Mouse (Mus musculus) left cerebral cortex, adult 2 months (tissue): ENCODE results near the gene Coro1c. TPM values are rescaled to one million over a fixed set of nuclear protein-coding genes. Genes with fewer than 3 reads are reported as not detected.

Experiments
- DNase-seq, 2 experiments: peaks; one replicate each; pipeline ENCODE4 v3.0.0; 2021 to 2022; ENCODE audit warnings: low spot score in 2 of 2, mixed read lengths in 1 of 2; ENCODE audit errors: extremely low spot score in 1 of 2
- H3K27ac ChIP-seq: fragments of 200-600 bp; 2 replicates; pipeline ENCODE4 v1.8.1; 2022
- H3K4me3 ChIP-seq: fragments of 200-600 bp; 2 replicates; pipeline ENCODE4 v1.8.1; 2022
- CTCF ChIP-seq: fragments of 200-600 bp; IDR thresholded peaks from 2 replicates; pipeline ENCODE4 v1.8.1; 2022; ENCODE audit warnings: antibody characterized with exemption, mild to moderate bottlenecking, moderate library complexity
- intact Hi-C: fragments of 180-260 bp; cut with DNase I; formaldehyde crosslinking; loops from one replicate; pipeline ENCODE4 v1.15.1; 2025
- total RNA-seq, 2 experiments: library from RNA; stranded (reverse); gene quantifications; 2 replicates each; pipeline ENCODE4 v1.2.3; 2021

Gene Coro1c
- total RNA-seq, 2 experiments from 2014 or later: 77.9 to 84.3 TPM

DNA sequence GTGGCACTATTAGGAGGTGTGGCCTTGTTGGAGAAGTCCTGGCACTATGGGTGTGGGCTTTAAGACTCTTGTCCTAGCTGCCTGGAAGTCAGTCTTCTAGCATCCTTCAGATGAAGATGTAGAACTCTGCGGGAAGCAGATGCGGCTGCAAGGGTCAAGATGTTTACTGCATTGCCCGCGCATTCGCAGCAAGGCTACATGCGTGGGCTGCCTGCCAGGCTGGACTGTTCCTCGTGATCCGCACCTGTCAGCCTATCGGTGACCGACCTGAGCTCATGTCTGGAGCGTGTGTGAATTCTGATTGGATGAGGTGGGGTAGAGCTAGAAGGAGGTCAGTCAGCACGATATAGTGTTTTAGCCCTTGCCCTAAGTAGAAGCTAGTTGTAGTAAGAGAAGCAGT lies 44.6 kb downstream of the Coro1c start:
- intact Hi-C loops: loop anchor here (2.0 kb wide), 1 partner anchor 43 kb away; no protein-coding TSS in a partner anchor

GRCm38 (mm10) chr5:113862418-113862817 lies 46.1 kb downstream of the Coro1c start:
- Histone ChIP-seq H3K4me3 (no peak overlapping the region), H3K27ac (0 out of 2 replicates have a peak overlapping the region, but pooled peaks have one; percentile 24)
- no peak for TF ChIP-seq CTCF
- DNase-seq: no peak
- intact Hi-C loops: loop anchor here (2.0 kb wide), 1 partner anchor 44 kb away; no protein-coding TSS in a partner anchor

More for the DNA sequence above, 44.6 kb downstream of the Coro1c start:
- Histone ChIP-seq H3K4me3 (no peak overlapping the region), H3K27ac (no peak overlapping the region)
- TF ChIP-seq CTCF: no peak
- DNase-seq: no peak

DNA sequence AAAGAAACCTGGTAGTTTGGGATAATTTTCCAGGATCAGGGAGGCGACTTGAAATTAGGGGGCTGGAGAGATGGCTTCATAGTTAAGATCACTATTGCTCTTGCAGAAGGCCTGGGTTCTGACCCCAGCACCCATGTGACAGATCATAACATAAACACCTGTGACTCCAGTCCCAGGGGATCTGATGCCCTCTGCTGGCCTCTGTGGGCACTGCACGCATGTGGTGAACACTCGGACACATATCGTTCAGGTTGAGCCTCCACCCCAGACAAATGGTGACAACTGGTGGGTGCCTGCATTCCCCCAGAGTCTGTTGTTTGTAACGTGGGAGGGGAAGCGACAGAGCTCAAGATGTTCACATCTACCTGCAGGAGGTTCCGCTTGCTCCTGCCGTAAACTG lies 47.3 kb downstream of the Coro1c start:
- no peak for DNase-seq
- H3K4me3 ChIP-seq: no peak overlapping the region
- intact Hi-C loops: no loop called here
- no peak overlapping the region for H3K27ac ChIP-seq
- TF ChIP-seq CTCF: peak; percentile 49

DNA sequence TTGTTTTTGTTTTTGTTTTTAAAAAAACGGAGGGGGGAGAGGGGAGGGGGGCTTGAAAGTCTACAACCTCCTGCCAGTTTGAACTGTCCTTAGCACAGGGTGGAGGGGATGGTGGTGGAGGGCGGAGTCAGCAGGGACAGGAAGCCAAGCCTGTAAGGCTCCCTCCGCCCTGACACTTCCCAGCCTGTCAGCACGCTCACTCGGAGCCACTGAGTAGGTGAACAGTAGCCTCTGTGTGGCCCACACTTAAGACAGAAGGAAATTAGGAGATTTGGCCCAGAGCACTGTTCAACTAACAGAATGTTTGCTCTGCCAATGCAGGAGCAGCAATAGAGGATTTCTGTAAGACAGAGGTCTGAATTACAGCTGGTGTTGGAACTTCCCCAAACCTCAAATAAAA lies 49.6 kb downstream of the Coro1c start:
- DNase-seq: no peak
- Histone ChIP-seq H3K27ac (no peak overlapping the region), H3K4me3 (no peak overlapping the region)
- intact Hi-C loops: loop anchor here (5.0 kb wide), 1 partner anchor 73 kb away; no protein-coding TSS in a partner anchor
- no peak for TF ChIP-seq CTCF

DNA sequence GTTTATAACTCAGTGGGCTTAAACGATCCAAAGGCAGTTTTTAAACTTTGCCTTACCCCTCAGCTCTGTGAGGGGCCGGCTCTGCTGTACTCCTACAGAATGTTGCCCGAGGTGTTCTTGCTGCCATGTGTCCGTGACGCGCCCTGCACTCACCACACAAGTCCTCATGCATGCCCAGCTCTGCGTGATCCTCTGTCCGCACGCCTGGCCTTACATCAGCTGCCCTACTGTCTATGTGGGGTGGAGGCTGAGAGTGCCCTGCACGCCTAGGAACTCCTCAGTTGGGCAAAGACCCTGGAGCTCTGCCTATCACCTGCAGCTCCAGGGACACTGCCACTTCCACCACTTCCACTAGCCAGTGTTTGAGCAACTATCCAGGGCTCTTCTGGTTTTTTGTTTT lies 50.0 kb downstream of the Coro1c start:
- DNase-seq: no peak
- no peak for TF ChIP-seq CTCF
- Histone ChIP-seq H3K27ac (no peak overlapping the region), H3K4me3 (no peak overlapping the region)
- intact Hi-C loops: loop anchor here (5.0 kb wide), 1 partner anchor 74 kb away; no protein-coding TSS in a partner anchor

GRCm38 (mm10) chr5:113857631-113858030 lies 50.9 kb downstream of the Coro1c start:
- Histone ChIP-seq H3K4me3 (no peak overlapping the region), H3K27ac (no peak overlapping the region)
- intact Hi-C loops: loop anchor here (5.0 kb wide), 1 partner anchor 75 kb away; no protein-coding TSS in a partner anchor
- no peak for DNase-seq
- TF ChIP-seq CTCF: no peak; the same call in 1 of the 2 replicates

DNA sequence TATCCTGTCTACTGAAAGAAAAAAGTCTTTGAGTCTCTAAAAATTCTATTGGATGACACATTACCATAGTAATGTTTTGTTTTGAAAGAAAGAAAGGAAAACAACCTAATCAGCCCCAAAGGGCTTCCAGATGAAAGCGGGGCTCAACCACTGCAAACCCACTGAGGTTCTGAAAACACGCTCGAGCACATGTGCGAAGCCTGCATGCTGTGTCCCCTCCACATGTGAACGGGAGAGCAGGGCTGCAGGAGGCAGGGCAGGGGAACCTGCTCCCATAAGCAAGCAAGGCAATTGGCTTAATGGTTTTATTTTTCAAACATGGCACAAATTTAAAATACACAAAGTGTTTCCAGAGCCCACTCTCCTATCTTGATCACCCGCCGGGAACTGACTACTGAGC lies 51.9 kb downstream of the Coro1c start:
- no peak for TF ChIP-seq CTCF
- intact Hi-C loops: loop anchor here (5.0 kb wide), 1 partner anchor 76 kb away; no protein-coding TSS in a partner anchor
- Histone ChIP-seq H3K4me3 (no peak overlapping the region), H3K27ac (no peak overlapping the region)
- DNase-seq: no peak

GRCm38 (mm10) chr5:113855696-113856095 lies 52.9 kb downstream of the Coro1c start:
- no peak for DNase-seq
- intact Hi-C loops: loop anchor here (5.0 kb wide), 1 partner anchor 77 kb away; no protein-coding TSS in a partner anchor
- no peak for TF ChIP-seq CTCF
- H3K27ac ChIP-seq: no peak overlapping the region
- H3K4me3 ChIP-seq: no peak overlapping the region

- TF ChIP-seq CTCF: no peak
- DNase-seq: no peak
- H3K4me3 ChIP-seq: no peak overlapping the region
- H3K27ac ChIP-seq: no peak overlapping the region
- intact Hi-C loops: loop anchor here (5.0 kb wide), 1 partner anchor 77 kb away; no protein-coding TSS in a partner anchor
Observed at GRCm38 (mm10) chr5:113855117-113855516, 53.4 kb downstream of the Coro1c start.

- TF ChIP-seq CTCF: peak; percentile 92
- H3K4me3 ChIP-seq: no peak overlapping the region
- H3K27ac ChIP-seq: no peak overlapping the region
- DNase-seq: peak; percentile 77 to 83
- intact Hi-C loops: loop anchor here (1.0 kb wide), 1 partner anchor 100 kb away; no protein-coding TSS in a partner anchor
Observed at GRCm38 (mm10) chr5:113854494-113854893, 54.1 kb downstream of the Coro1c start.

GRCm38 (mm10) chr5:113853541-113853940 lies 55.0 kb downstream of the Coro1c start:
- TF ChIP-seq CTCF: no peak
- DNase-seq: no peak
- no peak overlapping the region for H3K27ac ChIP-seq
- intact Hi-C loops: no loop called here
- H3K4me3 ChIP-seq: no peak overlapping the region

GRCm38 (mm10) chr5:113852463-113852862 lies 56.1 kb downstream of the Coro1c start:
- H3K27ac ChIP-seq: no peak overlapping the region
- TF ChIP-seq CTCF: no peak
- intact Hi-C loops: no loop called here
- no peak for DNase-seq
- H3K4me3 ChIP-seq: no peak overlapping the region

GRCm38 (mm10) chr5:113850680-113851230 lies 57.8 kb downstream of the Coro1c start:
- DNase-seq: no peak
- Histone ChIP-seq H3K27ac (no peak overlapping the region), H3K4me3 (no peak overlapping the region)
- intact Hi-C loops: no loop called here
- TF ChIP-seq CTCF: no peak
